Mouse (Mus musculus) lung, postnatal 10 days (tissue): ENCODE measurements around the gene Ccl20.

Experiments used
- DNase-seq: peaks from one replicate; pipeline ENCODE4 v3.0.0; 2021

Ccl20 gene

DNA sequence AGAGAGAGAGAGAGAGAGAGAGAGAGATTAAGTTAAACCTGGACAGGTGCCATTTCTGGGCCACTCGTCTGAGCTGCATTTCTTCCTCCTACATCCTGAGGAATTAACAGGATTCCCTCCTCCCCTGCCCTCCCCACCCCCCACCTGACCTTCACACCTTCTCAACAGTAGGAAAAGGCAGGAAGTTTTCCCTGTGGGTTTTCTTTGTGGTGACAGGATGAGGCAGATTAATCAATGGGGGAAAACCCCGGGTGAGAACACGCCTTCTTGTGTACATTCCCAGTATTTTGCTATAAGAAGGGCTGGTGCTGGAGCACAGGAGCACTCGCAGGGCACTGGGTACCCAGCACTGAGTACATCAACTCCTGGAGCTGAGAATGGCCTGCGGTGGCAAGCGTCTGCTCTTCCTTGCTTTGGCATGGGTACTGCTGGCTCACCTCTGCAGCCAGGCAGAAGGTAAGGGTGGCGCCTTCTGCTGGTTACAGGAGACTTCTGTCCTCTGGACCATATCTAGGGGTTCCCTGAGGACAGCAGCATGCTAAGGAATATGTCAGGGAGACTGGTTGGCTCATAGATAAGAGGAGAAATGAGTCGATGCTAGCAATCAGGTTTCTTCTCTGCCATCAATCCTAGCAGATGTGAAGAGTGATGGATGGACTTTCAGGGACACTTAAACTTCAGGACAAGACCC, at the start of gene Ccl20:
TSS of gene Ccl20 (plus strand) at position 320 of the 691 bp plus-strand sequence.
- DNase-seq: no peak

DNA sequence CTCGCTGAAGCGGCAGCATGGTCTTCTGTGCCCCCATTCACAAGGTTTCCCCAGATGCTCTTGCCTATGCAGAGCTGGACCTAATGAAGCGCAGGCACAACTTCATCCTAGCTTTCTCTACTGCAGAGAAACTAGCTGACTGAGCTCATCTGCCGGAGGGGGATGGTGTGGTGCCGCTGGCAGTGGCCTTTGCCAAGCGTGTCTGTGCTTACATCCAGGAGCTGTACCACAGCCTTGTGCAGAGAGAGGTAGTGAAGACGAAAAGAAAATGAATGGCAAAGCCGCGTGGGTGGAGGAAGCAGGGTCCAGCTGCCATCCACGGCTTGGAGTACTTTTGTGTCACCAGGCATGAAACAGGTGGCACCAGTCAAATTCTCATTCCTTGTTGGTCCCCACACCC, 49.4 kb upstream of the Ccl20 start:
- DNase-seq: no peak

DNA sequence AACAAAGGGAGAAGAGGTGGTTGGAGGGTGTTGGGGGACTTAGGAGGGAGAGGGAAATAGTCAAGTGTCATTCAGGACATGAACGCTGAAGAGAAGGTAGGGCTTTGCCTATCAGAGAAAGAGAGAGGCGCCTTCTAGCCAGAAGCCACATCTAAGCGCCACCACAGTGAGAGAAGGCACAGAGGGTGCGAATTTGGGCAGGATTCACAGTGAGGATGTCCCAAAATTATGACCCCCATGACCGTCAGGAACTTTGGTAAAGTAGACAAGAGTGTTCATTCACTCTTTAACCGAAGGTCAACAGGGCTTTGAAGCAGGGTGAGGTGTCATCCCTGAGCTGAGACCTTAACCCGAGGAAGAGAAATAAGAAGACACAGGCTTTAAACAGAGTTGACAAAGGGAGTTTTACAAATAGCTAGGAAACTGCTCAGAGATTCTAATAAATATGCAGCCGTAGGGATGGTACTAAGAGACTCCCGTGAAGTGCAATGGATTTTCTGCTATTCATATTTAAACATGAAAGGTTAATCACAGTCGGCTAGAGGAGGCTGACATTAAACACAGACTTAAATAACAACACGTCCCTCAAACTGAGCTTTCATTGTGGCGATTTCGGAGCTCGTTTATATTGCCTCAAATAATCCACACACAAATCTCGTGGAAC, 40.9 kb upstream of the Ccl20 start:
- DNase-seq: no peak

DNA sequence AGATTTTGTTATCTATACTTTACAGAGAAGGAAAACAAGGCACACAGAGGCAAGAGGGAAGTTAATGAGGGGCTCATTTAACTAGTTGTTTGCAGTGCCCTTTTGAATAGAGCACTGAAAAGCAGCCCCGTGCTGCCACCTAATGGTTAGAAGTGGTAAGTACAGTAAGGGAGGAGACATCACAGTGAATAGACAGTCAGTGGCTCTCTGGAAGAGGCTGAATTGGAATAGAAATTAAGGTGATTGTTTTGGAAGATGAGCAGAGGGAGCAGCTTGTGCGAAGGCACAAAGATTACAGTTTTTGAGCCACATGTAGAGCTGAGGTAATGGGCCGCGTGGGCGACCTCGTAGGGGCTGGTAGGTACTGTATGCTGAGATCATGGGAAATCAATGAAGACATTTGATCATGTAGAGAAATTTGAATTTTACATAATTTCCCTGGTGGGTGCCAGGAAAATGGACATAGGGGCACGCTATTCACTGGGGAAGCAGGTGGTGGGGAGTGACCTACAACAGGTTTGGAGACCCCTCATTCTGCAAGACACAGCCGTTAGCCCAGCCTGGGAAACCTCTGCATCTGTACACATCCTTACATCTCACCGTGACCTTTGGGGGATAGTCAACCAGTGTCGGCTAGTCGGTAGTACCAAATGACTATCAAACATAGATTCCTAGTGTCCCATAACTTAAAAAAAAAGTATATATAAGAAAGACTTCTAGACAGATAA, 40.2 kb upstream of the Ccl20 start:
- peak; percentile 48 for DNase-seq

DNA sequence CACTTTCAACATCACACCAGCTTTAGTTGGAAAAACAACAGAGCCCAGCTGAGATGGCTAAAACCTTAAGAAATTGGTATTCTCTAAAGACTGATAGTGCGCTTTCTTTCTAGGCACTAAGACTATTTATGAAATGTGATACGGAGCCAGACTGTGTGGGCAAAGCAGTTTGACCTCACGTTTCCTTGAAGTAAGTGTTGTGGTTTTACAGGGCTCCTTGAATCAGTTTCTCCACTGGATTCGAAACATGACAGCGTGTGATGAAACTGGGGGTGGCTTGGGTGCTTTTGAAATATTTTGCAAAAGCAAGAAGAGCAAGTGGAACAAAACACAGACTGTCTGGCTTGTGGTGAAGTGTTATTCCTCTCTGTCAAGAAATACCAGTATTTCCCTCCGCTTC, 39.5 kb upstream of the Ccl20 start:
- no peak for DNase-seq

DNA sequence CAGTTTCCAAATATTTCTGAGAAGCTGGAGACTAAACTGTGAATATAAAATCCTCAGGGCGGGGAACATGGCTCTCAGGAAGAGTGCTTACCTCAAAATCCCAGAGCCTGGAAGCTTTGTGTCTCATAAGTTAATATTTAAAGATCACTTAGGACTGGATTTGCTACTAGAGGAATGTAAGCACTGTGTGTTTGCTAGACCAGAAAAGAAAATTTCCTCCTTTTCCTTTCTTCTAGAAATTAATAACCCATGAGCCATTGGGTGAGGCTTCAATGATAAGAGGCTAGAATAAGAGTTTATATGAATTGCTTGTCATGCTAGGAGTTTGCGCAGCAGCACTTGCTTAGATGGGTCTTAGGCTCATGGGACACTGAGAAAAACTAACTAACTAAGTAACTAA, 31.8 kb upstream of the Ccl20 start:
- no peak for DNase-seq

DNA sequence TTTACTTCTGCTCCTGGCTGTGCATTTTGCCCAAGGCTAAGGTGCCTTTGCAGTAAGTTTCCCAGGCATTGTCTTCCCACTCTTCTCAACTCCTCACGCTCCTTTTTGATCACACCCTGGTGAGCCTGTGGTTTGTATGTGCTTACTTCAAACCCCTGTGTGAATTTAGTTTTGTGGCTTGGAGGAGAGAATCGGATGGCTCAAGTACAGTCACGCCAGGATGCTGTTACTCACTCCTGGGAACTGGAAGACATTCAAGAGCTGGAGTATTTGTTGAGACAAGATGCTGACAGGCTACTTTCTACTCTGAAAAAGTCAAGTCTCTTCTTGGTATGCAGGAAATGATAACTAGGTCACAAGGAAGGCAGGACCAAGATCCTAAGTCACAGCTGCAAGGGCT, 25.3 kb upstream of the Ccl20 start:
- no peak for DNase-seq

DNA sequence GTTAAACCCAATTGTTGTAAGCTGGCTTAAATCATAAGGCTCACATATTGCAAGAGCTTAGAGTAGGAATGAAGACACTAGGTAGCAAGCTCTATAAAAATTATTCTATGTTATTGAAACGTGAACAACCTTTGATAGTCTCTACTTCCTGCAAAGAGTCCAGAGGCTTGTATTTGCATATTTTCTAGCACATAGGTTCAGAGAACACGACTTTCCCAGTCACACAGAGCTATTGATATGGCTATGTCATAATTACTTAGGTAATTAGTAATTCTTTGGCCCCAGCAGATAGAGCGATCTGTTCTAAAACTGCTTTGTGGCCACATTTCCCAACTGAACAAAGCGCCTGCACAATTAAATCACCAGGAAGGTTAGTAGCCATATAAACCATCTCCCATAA, 19.6 kb upstream of the Ccl20 start:
- no peak for DNase-seq

DNA sequence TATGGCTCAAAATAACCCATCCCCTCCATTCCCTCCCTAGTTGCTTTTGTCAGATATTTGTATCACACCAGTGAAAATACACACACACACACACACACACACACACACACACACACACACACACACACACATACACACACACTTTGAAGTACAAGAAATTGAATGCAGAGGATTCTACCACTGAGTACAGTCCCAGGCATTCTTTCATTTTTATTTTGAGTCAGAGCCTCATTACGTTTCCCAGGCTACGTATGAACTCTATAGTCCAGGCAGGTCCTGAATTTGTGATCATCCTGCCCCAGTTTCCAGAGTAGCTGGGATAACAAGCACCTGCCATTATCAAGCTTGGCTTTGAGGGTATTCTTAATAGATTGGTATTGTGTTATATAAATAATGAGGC, 17.4 kb upstream of the Ccl20 start:
- no peak for DNase-seq

DNA sequence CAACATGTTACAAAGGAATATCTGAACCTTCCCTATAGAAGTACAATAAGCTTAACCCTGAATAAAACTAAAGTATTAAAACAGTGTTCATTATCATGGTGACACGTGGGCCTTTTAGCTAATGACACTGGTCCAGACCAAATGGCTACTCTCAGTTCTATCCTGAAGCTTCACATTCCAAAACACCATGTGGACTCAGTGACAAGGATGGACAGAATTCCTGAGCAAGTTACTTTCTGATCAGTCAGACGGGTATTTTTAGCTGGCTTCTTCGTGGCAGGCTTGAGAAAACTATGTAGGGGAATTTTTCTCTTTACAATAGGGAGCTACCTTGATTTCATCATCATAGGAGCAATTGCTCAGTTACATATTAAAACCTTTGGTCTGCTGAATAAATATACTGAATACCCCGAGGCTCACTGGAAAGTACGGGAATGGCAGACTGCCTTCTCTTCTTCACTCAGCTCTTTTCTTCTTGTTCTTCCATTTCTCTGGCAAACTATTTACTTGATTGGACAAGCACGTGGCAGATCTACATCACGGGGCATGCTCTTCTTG, 16.9 kb upstream of the Ccl20 start:
- no peak for DNase-seq

DNA sequence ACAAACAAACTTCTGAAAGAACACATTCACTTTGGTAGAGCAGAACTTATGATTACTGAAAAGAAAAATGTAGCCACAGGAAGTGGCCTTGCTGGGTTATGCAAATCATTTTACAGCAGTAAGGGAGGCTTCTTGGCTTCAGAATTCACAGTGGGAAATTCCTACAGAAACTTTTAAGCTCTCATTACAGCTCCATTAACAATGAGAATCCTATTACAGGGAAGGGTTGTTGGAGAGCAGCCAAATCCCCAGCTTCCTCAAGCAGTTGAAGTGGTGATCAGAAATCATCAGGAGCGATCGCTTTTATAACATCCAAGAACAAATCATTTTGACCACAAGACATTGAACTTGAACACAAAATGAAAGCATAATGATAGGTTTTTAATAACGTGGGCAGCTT, 14.7 kb upstream of the Ccl20 start:
- peak; percentile 21 for DNase-seq

DNA sequence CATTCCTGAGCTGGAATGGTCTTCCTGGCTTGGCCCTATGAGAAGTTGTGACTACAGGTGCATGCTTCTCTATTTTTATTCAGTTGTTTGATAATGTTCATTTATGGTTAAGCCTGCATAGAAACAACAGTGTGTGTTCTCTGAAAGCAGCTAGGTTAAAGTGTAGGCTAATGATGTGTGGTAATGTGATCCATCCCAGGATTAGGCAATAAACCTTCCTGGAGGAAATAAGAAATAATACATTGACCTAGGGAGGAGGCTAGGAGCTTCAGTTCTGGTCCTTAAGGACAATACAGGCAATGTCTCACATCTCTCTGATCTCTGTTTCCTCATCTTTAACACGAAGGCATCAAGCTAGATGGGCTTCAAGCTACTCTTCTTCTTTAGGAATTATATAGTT, 11.1 kb upstream of the Ccl20 start:
- no peak for DNase-seq

DNA sequence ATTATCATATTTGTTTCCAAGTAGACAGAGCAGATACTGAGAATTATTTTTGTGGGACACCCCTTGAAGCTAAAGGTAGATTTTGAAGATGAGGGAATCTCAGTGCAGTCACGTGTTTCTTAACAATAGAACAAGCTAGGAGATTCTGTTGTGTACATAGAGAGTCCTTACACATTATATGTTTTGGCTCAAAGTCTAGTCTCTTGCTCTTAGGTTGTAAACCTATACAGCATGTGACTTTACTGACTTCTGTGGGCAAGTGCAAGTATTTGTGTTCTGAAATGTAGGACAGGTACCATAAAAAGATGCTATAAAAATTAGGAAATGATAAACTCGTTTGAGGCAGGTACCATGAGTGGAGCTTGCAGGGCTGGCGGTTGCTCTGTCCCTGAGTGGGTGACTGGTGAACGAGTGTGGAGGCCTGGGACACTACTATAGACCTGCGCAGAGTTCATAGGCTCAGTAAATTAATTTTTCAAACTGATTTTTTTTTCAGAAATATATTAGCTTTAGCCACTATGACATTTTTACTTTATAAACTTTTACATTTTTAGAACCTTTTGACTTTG, 9.1 kb upstream of the Ccl20 start:
- DNase-seq: no peak

DNA sequence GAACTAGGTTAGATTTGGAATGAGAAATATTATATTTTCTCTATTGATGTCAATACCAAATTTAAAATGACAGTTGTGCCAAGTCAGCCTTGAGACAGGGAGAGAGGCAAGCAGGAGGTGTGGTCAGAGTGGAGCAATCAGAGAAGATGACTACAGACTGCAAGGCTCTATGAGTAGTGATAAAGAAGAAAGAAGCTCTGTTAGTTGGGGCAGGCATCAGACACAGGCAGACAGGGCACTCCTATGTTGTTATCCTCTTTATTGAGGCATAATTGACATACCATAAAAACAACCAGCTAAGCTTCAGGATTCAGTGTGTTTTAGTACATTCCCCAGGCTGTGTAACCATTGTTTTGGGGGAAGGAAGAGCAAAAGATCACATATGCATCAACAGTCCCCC, 5.6 kb upstream of the Ccl20 start:
- no peak for DNase-seq

DNA sequence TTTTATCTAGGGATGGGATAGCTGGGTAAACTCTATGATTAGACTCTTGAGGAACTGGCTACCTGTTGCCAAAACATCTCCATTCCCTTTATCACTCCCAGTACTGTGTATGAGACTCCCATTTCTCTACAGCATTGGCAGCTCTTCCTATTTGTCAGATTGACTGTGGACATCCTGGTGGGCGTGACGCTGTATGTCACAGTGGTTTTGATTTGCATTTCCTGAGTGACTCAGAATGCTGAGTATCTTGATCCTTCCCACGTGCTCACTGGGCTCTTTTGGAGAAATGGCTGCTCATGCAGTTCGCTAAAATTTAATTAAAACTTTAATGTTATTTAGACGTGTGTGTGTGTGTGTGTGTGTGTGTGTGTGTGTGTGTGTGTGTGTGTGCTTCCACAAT, 4.8 kb upstream of the Ccl20 start:
- DNase-seq: no peak

DNA sequence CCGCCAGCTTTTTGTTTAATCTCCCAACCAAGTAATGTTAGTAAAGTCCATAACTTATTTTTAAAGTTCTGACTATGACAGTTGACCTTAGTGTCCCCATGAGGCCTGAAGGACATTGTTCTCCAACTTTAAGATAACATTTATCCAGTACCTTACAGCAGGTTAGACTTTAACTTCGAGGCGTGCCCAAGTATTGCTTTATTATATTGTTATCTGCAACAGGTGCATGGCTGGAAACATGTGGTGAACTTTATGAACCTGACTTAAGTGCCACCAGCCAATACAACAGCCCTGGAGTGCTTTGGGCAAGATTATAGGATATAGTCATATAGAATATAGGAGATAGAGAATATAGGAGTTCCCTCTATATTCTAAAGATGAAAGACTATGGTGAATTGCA, 651 bp downstream of the Ccl20 start:
- DNase-seq: no peak

DNA sequence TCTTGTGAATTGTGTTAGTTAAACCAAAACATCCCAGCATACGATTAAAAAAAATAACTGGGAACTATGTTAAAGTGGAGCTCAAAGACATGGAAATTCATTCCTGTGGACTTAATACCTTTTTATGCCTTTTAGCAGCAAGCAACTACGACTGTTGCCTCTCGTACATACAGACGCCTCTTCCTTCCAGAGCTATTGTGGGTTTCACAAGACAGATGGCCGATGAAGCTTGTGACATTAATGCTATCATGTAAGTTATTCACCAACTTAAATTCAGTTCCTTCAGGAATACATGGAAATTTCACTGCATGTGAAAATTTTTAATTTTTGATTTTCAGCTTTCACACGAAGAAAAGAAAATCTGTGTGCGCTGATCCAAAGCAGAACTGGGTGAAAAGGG, 1.1 kb downstream of the Ccl20 start:
- DNase-seq: no peak

DNA sequence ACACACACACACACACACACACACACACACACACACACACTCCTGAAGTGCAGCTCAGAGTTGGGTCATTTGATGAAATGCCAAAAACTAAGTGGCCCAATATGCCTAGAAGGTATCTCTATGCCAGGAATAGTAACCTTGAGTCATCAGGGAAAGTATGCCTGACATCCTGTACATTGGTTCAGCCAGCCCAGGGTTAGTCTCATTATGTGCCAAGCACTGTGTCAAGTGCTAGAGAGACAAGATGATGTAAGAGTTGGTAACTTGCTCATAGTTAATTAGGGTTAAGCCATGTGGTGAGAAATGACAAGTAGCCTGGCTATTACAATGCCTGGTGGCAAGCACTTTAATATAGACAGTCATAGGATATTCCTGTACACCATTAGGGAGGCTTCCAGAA, 3.3 kb downstream of the Ccl20 start:
- no peak for DNase-seq

DNA sequence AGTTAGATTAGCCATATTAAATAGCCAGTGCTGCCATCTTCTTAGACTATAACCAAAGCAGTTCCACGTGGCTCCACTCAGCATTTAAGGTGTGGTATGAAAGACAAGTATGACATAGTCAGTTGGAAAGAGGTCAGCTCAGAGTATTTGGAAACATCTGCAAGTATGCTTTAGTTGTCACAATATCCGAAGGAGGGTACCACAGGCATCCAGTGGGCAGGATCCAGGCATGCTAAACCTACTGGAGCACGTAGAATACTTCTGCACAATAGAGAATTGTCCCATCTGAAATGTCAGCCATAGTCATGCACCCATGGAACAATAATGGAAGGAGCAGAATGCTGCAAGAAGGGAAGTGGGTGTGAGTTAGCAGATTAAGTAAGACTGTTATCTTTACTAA, 3.7 kb downstream of the Ccl20 start:
- no peak for DNase-seq

DNA sequence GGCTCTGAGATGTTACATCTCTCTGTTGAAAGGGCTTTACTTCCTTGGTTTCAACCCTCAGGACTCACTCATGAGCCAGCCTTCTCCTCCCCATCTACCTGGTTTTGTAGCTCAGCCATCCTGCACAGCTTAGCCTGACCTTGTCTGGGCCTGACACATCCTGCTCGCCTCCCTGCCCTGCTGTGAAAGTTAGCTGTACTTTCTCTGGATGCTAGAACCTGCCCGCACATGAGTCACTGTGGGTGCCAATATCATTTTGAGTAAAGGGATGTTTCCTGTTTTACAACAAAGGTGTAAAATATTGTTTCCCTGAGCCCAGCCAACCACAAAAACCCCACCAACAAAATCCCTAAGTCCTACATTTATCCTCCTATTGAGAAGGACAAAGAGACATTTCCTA, 6.6 kb downstream of the Ccl20 start:
- no peak for DNase-seq

DNA sequence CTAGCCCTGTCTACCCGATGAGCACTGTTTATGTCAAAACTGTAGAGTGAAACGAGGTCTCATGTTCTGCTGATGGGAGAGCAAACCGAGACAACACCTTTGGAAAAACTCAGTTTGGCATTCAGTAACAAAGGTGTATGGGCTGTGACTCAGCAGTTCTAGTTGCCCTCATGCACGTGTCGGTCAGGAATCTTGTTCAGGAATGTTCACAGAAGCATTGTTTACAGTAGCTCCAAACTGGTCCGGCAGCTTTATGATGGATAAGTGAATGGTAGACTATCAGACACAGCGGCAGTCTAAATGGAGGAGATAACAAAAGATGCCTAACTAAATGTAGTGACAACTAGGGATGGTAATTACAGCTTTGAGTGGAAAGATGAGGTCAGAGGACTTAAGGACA, 19.3 kb downstream of the Ccl20 start:
- peak; percentile 17 for DNase-seq

DNA sequence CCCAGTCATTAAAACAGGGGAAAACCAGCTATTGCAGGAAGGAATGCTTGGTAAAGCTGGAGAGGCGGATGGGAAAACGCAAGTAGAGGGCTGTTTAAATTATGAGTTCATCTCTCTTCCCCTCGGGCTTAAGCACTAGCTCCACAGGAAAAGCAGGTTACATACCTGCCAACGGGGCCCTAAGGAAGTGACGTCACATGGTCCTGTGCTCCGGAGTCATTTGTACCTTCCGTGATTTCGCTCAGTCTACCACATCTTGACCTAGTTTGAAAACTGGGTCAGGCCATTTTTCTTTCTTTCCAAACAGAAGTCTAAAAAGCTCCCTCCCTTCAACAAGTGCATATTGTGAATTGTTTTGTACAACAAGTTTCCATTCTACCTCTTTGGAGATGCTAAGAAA, 21.3 kb downstream of the Ccl20 start:
- peak; percentile 5 for DNase-seq

DNA sequence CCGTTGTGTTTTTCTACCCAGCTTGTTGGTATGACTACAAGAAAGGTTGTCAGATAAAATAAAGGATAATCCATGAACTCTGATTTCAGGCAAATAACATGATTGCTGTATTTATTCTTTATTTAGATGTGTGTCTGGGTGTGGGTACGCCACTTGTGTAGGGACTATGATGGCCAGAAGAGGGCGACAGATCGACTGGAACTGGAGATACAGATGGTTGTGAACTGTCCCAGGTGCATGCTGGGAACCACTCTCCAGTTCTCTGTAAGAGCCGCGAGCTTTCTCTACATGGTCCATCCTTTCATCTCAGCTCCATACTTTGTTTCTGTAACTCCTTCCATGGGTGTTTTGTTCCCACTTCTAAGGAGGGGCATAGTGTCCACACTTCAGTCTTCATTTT, 22.2 kb downstream of the Ccl20 start:
- no peak for DNase-seq

DNA sequence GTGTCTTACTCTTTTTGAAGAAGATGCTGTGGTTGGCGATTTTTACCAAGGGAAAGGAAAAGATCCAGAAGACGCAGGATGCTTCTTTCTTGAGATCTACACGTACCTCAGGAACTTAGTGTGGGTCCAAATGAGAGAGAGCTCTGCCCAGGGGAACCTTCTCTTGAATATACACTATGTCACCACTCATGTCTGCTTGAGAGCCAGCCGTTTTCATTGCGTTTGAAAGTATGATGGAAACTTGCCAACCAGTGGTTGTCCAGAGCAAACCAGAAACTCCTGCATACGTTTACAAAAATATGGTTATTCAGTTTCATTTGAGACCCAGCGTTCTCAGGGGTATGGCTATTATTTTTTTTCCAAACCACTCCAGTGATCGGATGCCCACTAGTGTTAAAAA, 24.9 kb downstream of the Ccl20 start:
- no peak for DNase-seq
